Mouse (Mus musculus) testis, adult 2 months (tissue): ENCODE results near the gene Gm20388.

Experiments used
- CTCF ChIP-seq: fragments of 200-500 bp; IDR thresholded peaks from 2 replicates; pipeline ENCODE4 v1.5.1; 2012; ENCODE audit warnings: low read depth, mild to moderate bottlenecking, inconsistent platforms, low read length, moderate library complexity; ENCODE audit not compliant: control insufficient read depth, insufficient read depth, insufficient replicate concordance
- POLR2A ChIP-seq: fragments of 200-500 bp; IDR thresholded peaks from 2 replicates; pipeline ENCODE4 v1.6.1; 2012; ENCODE audit warnings: low read depth, mild to moderate bottlenecking, inconsistent platforms, low read length, moderate library complexity; ENCODE audit not compliant: control insufficient read depth

GRCm38 (mm10) chr8:124336302-124336701 is 4425.7 kb downstream of the Gm20388 start:
- TF ChIP-seq CTCF = no peak
- no peak for TF ChIP-seq POLR2A
